Mouse (Mus musculus): ENCODE measurements at regions not wholly inside any gene's neighbourhood (a gene's known extent, or its start where the extent isn't known, plus 50 kb on each side); places are given as distances from the start of the nearest gene placed in this dataset.
"Not testable (repeated sequence)": the region's sequence is repeated elsewhere in the genome, so short reads cannot be mapped to it uniquely, and the experiment has no call there.

- in situ Hi-C loops (cut with MboI, MseI): no loop called here
Measured at GRCm38 (mm10) chr11:111944282-111944681, 837.7 kb upstream of the Sox9 start.

GRCm38 (mm10) chr11:111945806-111946205 is 836.2 kb upstream of the Sox9 start:
- in situ Hi-C loops (cut with MboI, MseI): no loop called here

- in situ Hi-C loops (cut with MboI, MseI): no loop called here
Measured at GRCm38 (mm10) chr11:111947671-111948070, 834.4 kb upstream of the Sox9 start.

GRCm38 (mm10) chr11:111953421-111953820 is 828.6 kb upstream of the Sox9 start:
- in situ Hi-C loops (cut with MboI, MseI): loop anchor here in 1 of 2 experiments (10.0 kb wide), 1 partner anchor 711 kb away; no protein-coding TSS in a partner anchor

- in situ Hi-C loops (cut with MboI, MseI): loop anchor here in 1 of 2 experiments (10.0 kb wide), 1 partner anchor 707 kb away; no protein-coding TSS in a partner anchor
Measured at GRCm38 (mm10) chr11:111957721-111958287, 824.2 kb upstream of the Sox9 start.

- in situ Hi-C loops (cut with MboI, MseI): no loop called here
Measured at GRCm38 (mm10) chr11:111961047-111961837, 820.8 kb upstream of the Sox9 start.

- in situ Hi-C loops (cut with MboI, MseI): no loop called here
Measured at GRCm38 (mm10) chr11:111961846-111962245, 820.2 kb upstream of the Sox9 start.

GRCm38 (mm10) chr11:111964066-111964465 is 818.0 kb upstream of the Sox9 start:
- in situ Hi-C loops (cut with MboI, MseI): no loop called here

- in situ Hi-C loops (cut with MboI, MseI): no loop called here
Measured at GRCm38 (mm10) chr11:111966401-111966800, 815.6 kb upstream of the Sox9 start.

- in situ Hi-C loops (cut with MboI, MseI): loop anchor here in 1 of 2 experiments (10.0 kb wide), 1 partner anchor 846 kb away; no protein-coding TSS in a partner anchor
Measured at GRCm38 (mm10) chr11:111971001-111971400, 811.0 kb upstream of the Sox9 start.

- in situ Hi-C loops (cut with MboI, MseI): loop anchor here in 1 of 2 experiments (10.0 kb wide), 1 partner anchor 854 kb away; no protein-coding TSS in a partner anchor
Measured at GRCm38 (mm10) chr11:111978667-111979066, 803.4 kb upstream of the Sox9 start.

- in situ Hi-C loops (cut with MboI, MseI): no loop called here
Measured at GRCm38 (mm10) chr11:111996395-111996794, 785.6 kb upstream of the Sox9 start.

- in situ Hi-C loops (cut with MboI, MseI): not testable (repeated sequence)
Measured at GRCm38 (mm10) chr11:112010848-112011247, 771.2 kb upstream of the Sox9 start.

- in situ Hi-C loops (cut with MboI, MseI): no loop called here
Measured at GRCm38 (mm10) chr11:112017906-112018305, 764.1 kb upstream of the Sox9 start.

GRCm38 (mm10) chr11:112028031-112028430 is 754.0 kb upstream of the Sox9 start:
- in situ Hi-C loops (cut with MboI, MseI): no loop called here

- in situ Hi-C loops (cut with MboI, MseI): no loop called here
Measured at GRCm38 (mm10) chr11:112038741-112039140, 743.3 kb upstream of the Sox9 start.

- in situ Hi-C loops (cut with MboI, MseI): no loop called here
Measured at GRCm38 (mm10) chr11:112044455-112044854, 737.6 kb upstream of the Sox9 start.

- in situ Hi-C loops (cut with MboI, MseI): no loop called here
Measured at GRCm38 (mm10) chr11:112045353-112045752, 736.7 kb upstream of the Sox9 start.

GRCm38 (mm10) chr11:112050362-112050761 is 731.7 kb upstream of the Sox9 start:
- in situ Hi-C loops (cut with MboI, MseI): loop anchor here in 1 of 2 experiments (10.0 kb wide), 2 partner anchors 296 to 1284 kb away; no protein-coding TSS in a partner anchor

GRCm38 (mm10) chr11:112055591-112055990 is 726.4 kb upstream of the Sox9 start:
- in situ Hi-C loops (cut with MboI, MseI): loop anchor here in 1 of 2 experiments (10.0 kb wide), 2 partner anchors 301 to 1279 kb away; no protein-coding TSS in a partner anchor

GRCm38 (mm10) chr11:112067176-112067575 is 714.8 kb upstream of the Sox9 start:
- in situ Hi-C loops (cut with MboI, MseI): loop anchor here in 1 of 2 experiments (5.0 kb wide), 1 partner anchor 45 kb away; no protein-coding TSS in a partner anchor

- in situ Hi-C loops (cut with MboI, MseI): loop anchor here in 1 of 2 experiments (5.0 kb wide), 1 partner anchor 43 kb away; no protein-coding TSS in a partner anchor
Measured at GRCm38 (mm10) chr11:112068821-112069220, 713.2 kb upstream of the Sox9 start.

Data from T-helper 17 cell (primary cell).